Mouse (Mus musculus): ENCODE results near the gene B4galt5.

GRCm38 (mm10) chr2:167350126-167350650, 1.2 kb upstream of the B4galt5 start:
- TF ChIP-seq MAFK (IDR thresholded peaks at IDR 0.05; ENCODE audit: insufficient read depth, low read depth, low read length) (no peak), ZNF384 (IDR thresholded peaks at IDR 0.05; ENCODE audit: low read depth, low read length) (no peak), HCFC1 (IDR thresholded peaks at IDR 0.05; ENCODE audit: borderline replicate concordance, insufficient read depth, low read length) (no peak), CHD2 (IDR thresholded peaks at IDR 0.05; ENCODE audit: low read depth, low read length) (no peak)
